Mouse (Mus musculus): Measurements from ENCODE around the gene Nfic.

Nfic gene

DNA sequence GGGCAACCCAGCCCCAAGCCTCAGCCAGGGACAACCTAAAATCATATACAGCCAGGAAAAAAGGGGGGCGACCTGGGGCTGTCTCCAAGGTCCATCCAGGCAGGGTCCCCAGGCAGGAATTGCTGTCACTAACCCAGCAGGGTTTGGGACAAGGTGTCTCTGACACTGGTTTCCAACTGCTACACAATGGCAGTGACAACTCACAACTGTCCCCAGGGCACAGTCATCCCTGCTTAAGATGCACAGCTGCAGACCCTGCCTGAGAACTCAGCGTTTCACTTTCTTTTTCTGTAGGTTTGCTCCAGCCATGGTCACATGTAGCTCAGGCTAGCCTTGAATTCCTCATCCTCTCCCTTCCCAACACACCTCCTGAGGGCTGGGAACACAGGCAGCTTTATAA lies 26.3 kb downstream of the Nfic start:
- peak; percentile 44 for DNase-seq

DNA sequence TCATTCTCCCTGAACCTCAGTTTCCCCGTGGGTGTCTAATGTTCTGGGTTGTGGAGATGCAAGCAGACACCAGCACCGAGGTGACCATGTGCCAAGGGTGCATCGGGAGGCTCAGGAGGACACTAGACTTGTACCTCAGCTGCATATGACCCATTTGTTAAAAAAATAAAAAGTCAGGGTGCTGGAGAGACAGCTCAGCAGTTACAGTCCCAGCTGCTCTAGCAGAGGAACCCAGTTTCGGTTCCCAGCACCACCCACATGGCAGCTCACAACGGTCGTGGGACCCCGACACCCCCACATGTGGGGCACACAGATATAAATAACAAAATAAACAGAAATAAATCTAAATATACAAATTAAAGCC lies 26.9 kb downstream of the Nfic start:
- DNase-seq: no peak

DNA sequence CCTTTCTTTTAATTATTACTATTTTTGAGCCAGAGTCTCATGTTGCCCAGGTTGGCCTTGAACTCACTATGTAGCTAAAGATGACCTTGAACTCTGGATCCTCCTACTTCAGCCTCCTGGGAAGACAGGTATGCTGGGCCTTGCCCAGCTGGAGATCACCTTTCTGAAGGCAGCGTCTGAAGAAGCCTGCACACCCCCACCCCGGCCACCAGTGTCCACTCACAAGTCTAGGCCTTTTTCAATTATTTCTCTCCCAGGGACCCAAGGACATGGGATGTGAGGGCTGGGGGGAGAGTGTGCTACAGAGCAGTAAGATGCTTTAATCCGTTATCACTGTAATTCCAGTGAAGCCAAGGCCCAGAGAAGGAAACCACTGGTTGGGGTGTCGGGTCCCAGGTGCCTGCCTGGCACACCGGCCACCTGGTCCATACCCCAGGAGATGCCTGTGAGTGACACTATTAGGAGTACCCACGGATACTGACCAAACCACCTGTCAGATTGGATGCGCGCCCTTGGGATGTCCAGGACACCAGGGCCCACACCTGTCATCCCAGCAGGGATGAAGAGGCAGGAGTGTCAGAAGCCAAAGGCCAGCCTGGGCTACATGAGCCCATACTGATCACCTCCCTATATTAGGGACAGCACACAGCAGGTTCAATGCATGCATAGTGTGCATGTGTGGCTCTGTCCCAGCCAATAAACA lies 27.5 kb downstream of the Nfic start:
- peak; percentile 37 for DNase-seq

DNA sequence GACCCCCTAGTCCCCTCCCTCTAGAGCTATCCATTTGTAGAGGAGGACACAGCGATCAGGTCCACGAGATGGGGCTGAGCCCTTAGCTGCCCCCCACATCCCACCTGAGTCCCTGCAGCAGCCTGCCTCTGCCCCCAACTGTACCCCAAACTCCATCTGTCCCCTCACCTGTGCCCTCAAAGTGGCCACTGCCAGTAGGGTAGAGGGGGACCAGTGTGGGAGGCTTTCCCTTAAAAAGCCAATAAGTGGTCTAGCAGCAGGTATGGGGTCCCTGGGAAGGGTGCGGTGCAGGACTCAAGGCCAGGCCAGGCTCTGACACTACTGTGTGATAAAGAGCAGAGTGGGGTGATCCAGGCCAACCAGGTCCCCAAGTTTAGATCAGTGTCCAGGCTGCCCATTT lies 28.1 kb downstream of the Nfic start:
- no peak for DNase-seq

DNA sequence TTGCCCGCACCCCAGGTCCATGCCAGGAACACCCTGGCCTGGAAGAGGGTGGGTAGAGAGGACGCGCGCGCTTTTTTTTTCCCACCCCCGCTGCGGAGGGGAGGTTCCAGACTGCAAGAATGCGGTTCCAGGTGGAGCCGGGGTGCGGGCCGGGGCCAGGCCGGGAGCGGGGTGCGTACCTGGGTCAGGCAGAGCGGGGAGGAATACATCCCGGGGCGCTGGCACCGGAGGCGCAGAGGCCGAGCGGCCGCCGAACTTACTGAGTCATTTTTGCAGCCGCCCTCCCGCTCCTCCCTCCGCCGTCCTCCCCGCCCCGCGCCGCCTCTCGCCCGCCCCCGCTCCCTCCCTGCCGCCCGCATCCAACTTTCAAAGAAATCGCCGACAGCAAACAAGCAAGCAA lies 28.5 kb downstream of the Nfic start:
- DNase-seq: peak; percentile 75

DNA sequence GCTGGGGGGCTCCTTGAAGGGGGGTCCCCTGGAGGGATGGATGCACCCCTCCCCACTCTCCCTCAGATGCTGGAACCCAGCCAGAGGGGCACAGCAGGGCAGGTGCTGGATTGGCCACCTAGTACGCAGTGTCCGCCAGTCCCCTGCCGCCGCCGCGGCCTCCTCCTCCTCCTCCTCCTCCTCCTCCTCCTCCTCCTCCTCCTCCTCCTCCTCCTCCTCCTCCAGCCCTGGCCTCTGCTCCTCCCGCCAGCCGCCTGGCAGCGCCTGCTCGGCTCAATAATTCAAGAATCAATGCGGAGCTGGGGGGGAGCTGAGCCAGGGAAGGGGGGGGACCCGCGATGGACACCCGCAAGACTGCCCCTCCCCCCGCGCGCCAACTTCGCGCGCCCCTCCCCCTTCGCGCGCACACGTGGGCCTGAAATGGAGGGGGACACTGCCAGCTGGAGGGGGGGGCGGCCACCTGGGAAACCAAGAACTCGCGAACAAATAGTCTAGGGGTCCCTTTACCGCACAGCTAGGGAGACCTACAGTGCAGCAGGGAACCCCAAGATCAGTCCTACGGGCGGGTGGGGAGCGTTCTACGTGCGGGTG lies 29.3 kb downstream of the Nfic start:
- DNase-seq: peak; percentile 35

DNA sequence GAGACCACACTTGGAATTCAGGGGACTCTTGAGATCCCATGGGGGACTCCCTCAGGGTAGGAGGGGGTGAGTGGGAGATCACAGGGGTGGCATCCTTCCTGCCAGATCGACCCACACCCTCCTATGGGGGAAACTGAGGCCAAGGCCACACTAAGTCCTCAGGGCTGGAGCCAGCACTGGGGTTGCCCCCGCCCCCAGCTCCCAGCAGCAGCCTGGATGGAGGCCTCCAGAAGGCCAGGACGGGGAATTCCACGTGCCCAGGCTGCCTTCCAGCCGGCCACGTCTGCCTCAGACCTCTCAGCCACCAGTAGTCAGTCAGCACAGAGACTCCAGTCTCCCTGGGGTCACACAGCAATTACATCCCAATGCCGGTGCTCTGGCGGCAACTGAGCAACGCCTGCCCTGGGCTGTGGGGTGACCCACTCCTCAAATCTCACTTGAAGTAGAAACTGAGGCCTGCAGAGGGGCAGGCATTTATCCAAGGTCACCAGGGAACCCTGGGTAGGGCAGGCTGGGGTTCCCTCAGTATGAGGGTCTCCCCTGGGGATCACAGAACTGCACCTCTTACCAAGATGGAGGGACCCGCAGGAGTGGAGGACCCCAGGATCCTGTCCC lies 30.1 kb downstream of the Nfic start:
- DNase-seq: peak; percentile 72

DNA sequence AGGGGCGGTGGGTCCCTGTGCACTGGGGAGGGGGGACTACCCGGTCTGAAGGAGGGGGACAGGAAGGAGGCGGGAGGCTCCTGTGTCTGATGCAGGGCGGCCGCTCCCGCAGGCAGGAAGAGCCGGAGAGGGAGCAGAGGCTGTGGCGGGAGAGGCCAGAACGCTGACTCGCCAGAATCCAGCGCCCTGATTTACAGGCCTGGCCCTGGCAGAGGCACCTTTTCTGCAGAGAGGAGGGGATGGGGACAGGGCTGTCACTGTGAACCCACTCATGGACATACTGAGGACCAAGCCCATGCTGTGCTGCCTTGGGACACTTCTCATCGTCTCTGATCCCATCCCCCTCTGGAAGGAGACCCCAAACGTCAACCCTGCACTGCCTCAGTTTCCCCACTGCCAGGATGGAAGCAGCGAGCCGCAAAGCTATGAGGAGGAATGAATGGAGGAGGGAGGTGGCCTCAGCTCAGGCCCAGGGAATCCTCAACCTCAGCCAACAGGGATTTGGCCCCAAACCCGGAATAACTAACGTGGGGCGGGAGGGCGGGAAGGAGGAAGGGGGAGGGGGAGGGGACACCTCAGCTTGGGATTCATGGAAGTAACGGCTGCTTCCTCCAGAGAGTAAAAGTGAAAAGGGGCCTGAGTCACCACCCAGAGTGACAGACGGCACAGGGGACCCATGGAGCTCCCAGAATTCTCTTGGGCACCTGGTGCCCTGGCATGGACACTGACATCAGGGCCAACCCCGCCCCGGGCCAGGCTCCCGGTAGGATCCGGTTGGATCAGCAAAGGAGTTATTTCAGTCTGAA lies 31.0 kb downstream of the Nfic start:
- peak; percentile 86 for DNase-seq

DNA sequence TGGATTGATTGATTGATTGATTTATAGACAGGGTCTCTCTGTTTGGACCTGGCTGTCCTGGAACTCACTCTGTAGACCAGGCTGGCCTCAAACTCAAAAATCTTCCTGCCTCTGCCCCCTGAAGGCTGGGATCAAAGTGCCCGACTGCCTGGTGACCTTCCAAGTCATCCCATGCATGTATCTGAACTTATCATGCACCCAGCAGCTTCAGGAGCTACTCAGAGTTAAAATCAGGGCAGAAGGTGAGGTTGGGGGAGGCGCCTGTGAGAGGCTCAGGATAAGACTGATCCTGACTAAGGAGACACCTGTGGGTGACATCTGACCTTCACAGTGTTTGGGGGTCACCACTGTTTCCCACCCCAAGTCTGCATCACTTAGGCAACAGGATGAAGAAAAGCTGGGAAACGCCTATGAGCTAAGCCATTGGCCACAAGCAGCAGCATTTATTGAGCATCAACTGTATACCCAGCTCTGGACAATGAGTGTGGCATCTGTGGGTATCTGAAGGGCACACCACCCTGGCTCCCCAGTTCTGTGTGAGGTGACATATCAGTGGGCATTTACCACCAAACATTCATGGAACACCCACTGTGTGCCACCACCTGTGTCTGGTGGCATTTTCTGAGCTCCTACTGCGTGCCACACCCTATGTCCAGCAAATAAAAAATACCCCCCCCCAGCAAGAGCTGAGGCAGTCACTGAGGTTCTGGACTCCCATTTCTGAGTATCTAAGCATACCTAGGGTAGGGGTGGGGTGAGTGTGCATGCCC lies 31.8 kb downstream of the Nfic start:
- peak; percentile 32 for DNase-seq

DNA sequence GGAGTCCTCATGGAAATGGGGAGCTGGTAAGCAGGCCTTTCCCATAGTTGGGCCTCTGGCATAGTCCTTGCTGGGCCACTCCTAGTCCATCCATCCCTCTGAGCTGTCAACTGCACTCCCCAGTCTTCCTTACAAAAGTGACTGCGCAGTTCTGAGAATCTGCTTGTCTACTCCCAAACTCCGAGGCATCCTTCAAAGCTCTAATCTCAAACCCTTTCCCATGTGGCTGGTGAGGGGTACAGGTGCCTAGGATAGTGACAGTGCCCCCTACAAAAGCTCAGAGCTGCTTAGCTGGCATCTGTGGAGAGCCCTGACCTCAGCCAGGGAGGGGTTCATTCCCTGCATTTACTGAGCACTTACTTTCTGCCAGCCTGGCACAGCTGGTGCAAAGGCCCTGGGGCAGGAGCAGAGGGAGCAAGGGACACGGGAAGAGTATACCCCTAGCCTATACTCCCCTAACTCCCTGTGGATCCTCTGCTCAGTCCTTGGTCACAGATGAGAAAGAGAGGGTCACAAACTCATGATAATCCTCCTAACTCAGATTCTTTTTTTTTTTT lies 32.7 kb downstream of the Nfic start:
- DNase-seq: peak; percentile 14

DNA sequence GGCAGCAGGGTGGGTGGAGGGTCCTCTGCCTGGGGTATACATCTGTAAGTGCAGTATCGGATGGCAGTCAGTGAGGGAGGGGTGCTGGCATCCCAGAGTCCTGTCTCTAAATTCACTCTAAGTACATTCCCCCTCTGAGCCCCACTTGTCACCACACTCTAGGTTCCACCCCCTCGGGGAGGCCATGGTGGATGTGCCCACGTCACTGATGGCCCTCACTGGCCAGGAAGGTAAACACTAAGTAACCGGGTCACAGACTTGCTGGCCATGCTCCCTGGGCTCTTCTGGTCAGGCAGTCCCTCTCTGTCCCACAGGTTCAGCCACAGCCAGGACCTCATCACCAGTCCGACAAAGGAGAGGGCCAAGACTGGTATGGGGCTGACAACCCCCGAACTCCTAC lies 33.2 kb downstream of the Nfic start:
- DNase-seq: peak; percentile 23

DNA sequence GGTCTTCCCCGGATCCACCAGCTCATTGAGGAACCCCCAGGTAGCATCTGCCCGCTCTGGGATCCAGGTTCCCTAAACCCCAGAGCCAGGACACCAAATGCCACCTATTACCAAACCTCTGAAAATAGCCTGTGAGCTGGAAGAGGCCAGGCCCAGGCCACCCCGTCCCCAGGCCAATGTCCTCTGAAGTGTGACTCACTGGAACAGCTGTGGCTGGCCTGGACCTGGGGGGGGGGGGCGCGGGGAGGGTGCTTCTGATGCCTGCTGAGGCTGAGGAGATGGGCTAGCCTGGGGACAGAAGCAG lies 33.7 kb downstream of the Nfic start:
- peak; percentile 31 for DNase-seq

DNA sequence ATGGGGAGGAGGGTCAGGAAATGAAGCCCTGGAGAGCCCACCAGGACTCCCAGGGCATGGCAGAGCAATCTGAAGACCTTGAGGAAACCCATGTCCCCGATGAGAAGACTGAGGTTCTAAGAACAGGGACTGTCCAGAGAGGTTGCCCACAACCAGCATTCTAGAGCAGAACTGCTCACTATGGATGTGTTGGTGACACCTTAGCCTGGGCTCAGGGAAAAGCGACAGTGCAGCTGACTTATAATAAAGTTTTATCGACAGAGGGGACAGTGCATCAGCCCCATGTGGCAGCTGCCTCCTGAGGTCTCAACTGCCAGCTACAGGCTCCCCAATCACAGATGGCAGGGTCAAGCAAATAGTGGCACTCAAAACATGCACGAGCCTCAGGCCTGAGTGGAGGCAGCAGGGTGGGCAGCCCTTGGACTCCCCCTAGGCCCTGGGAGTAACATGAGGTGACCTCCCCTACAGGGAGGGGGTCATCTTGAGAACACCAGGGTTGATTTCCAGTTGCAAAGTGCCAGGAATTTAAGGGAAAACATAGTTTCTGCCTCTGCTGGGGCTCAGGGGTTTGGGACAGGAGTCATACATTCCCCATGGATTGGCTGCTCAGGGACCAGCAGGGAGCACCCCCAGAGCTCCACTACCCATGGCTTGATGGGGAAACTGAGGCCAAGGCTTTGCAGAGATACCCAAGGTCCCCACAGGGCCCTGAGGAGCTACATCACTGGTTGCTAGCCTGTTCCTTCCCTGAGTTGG lies 34.2 kb downstream of the Nfic start:
- DNase-seq: no peak

DNA sequence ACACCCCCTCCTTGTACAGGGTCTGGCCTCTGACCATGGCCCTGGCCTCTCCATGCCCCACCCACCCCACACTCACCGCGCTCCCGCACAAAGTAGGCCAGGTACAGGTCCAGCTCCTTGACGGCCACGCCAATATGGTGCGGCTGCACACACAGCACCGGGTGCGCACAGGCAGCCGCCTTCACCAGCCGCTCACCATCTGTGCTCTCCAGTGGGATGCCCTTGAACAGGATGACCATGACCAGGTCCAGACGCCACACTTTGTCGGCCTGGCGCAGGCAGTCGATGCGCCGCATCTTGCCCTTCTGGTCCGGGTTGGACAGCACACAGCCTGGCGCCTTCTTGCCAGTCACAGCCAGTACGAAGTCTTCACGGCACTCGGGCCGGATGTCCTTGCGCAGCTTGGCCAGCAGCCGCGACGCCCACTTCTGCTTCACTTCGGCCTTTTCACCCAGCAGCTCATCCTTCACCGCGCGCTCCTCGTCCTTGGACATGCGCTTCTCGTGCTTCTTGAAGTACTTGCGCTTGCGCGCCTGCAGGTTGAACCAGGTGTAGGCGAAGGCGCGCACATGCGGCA lies 35.2 kb downstream of the Nfic start:
- DNase-seq: peak; percentile 20

DNA sequence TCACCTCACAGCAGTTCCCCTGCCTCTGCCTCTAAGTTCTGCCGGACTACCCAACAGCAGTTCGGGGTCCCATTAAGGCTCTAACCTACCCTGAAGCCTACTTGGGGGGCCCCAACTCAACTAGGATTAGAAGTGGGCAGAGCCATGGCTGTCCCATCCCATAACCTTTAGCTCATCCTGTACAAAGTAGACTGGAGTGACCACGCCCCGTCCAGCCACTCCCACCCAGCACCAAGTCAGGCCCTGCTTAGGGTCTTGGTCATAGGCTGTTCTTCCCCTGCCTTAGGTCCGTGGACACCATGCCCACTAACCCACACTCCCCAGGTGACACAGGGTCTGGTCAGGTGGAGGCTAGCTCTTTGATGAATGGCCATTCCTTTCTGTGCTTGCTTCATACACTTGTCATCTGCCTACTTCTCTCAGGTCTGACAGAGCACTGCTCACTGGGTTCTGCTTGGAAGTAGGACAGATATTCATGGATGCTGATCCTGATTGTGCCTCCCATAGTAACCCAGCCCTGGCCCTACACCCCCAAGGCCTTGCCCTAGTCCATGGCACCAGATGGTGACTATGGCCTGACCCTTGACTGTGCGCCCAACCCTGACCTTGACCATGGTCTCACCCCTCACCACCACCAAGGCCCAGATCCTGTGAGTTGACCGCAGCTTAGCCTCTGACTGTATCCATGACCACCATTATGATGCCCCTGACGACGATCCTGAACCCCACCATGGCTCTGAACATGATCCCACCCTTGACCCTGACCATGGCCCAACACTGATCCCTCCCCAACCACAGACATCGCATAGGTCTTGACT lies 36.1 kb downstream of the Nfic start:
- peak; percentile 11 for DNase-seq

DNA sequence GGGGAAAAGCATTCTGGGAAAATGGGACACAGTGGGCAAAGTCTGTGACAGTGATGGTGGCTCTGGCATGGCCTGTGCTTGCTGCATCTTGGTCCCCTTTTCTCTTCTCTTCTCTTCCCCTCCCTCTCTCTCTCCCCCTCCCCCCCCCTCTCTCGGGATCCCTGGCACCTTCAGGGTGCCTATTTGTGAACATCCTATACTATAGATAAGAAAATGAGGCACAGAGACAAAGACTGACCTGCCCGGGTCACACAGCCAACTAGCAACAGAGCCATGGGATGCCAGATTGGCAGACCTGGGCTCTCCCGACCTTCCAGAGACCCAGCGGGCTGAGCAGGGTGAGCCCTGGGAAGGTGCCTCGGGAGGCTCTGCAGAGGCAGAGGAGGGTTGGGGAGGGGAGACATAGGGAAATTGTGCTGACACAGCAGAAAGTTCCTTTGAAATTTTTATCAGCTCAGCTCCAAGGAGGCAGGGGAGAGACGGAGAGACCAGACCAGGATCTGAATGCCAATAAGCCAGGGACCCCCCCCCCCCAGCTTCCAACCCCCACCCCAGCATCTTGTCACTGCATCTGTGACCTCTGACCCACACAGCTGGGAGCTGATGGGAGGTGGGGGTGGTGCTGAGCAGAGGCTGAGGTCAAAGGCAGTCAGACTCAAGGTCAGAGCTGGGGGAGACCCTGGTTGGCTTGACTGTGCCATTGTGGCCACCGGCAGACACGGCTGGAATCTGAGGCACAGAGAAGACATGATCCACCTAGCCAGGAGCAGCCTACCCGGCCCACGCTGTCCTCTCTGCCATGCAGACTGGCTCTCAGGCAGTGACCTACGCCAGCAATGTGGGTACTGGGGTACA lies 37.0 kb downstream of the Nfic start:
- DNase-seq: no peak

DNA sequence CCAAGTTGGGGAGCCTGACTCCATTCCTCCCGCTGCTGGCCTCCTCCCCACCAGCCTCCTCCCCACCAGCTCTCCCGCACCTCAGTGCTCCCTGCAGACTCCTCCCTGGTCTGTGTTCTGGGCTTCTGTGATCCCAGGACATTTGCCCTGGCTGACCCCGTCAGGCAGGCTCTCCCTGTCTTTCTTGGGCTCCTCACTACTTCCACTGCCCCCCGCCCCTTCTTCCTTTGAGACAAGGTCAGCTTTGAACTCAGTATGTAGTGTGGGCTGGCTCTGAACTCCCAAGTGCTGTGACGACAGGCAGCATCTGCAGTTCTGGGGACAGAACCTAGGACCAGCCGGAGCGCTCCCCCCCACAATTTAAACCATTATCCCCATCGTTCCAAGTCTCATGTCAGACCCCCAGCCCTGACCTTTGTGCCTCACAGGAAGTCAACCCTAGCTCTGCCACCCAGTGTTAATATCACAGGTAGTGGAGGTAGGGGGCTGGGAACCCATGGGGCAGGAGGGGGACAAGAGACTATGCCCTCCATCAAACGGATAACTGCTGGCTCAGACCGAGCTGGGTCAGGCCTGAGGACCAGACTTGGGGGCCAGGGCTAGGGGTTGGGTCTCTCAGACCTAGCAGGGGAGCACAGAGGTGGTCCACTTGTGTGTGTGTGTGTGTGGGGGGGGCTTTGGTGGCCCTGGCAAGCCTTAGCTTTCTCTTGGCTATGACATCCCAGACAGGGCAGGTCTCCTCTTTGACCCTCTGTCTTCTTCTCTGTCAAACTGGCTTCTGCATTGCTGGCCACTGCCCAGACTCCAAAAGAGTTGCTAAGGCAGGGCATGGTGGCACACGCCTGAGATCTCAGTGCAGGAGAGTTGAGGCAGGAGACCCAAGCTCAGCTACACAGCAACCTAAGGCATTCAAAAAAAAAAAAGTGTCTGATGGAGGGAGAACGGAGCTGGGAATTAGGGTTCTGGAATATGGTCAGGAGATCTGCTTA lies 37.9 kb downstream of the Nfic start:
- no peak for DNase-seq

DNA sequence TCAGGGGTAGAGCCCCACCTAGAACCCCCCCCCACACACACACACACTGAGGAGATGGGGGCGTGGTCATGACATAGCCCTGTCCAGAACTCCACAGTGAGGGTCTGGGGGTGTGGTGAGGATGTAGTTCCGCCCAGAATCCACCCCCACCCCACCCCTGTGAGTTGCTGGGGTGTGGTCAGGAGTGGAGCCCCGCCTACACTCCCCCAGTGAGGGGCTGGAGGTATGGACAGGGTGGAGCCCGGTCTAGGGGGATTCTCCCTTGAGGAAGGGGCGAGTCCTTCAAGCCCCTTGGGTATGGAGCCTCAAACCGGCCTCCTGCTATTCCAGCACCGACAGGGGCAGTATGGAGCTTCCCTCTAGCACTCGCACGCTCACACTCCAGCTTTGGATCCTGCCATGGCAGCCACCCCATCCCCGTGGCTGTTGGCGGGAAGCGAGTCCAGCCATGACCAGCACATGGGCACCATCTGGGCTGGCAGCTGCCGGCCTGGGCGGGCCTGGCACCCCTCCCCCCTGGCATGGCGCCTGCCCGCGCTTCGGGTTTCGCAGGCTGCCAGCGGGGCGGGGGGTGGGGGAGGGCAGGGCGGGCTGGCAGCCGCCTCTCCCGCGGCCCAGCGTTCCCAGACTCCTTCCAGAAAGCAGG lies 38.7 kb downstream of the Nfic start:
- peak; percentile 90 for DNase-seq
